Mouse (Mus musculus): ENCODE results near the gene Samd8.

DNA sequence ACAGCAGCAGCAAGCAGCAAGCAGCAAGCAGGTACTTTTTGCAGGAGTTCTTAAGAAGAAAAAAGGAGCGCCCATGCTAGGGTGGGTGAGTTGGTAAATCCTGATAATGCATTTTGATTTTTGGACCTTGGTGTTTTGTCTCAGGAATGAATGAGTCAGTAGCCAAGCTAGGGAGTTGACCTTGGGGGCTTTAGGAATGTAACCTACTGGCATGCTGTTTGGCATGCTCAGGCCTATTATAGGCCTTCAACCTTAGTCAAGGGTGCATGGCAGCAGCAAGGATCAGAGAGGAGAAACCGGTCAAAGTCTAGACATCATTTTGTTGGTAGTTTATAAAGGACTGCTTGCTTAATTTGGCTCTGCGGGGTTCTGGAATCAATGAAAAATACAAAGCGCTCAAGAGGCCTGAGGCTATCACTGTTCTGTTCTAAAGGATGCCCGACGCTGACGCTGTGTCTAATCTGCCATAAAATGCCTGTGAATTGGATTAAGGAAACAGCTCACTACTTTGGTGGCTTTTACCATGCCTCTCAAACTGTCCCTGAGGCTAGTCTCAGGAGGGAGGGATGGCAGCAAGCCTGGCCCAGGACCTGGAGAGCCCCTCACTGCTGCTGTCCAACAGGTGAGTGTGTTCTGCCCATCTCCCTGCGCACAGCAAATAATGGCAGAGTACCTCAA lies 28.2 kb upstream of the Samd8 start:
- no peak for TF ChIP-seq CTCF (IDR thresholded peaks at IDR 0.05; ENCODE audit: low read depth, low read length)
- no peak for TF ChIP-seq POLR2A (IDR thresholded peaks at IDR 0.05; ENCODE audit: insufficient read depth, low read length)
